Mouse (Mus musculus): ENCODE measurements around the gene Gh.

DNA sequence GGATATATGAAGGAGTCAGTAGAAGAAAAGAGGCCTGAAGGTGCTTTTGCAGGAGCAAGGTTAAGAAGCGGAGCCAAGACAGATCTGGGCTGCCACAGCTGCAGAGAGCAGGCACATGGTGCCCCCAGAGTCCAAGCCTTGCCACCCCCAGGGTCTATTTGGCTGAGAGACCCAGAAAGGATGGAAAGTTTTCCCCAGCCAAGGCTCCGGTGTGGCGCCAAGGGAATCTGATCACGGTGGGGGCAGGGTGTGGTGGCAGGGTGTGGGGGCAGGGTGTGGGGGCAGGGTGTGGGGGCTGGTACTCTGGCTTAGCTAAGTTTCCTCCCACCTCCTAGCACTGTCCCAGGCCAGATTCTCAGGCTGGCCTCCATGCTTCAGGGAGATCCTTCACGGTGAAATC lies 26.9 kb upstream of the Gh start:
- TF ChIP-seq GATA1 (IDR thresholded peaks at IDR 0.05; ENCODE audit: borderline replicate concordance, low read length) = no peak
- no peak for TF ChIP-seq TAL1 (conservative IDR thresholded peaks at IDR 0.05; ENCODE audit: low read depth, low read length)
- TF ChIP-seq CTCF (IDR thresholded peaks at IDR 0.05; ENCODE audit: low read depth, low read length) = no peak
- no peak for TF ChIP-seq GATA2 (IDR thresholded peaks at IDR 0.05; ENCODE audit: borderline replicate concordance, low read depth, low read length)
